Mouse (Mus musculus): ENCODE measurements around the gene Slc17a4.

GRCm38 (mm10) chr13:23910121-23910520, 4.7 kb downstream of the Slc17a4 start:
- no peak for TF ChIP-seq FOSL1 (IDR thresholded peaks at IDR 0.05; ENCODE audit: insufficient read depth, low read length, poor library complexity, severe bottlenecking)
- TF ChIP-seq CTCF (IDR thresholded peaks at IDR 0.05; ENCODE audit: control insufficient read depth, insufficient read depth, insufficient read length), result no peak
- no peak for TF ChIP-seq MYOG (IDR thresholded peaks at IDR 0.05; ENCODE audit: control insufficient read depth, extremely low read depth, insufficient read length)
- TF ChIP-seq USF1 (IDR thresholded peaks at IDR 0.05; ENCODE audit: low read depth), result no peak
